Mouse (Mus musculus): ENCODE data around the gene Crispld2.

Crispld2 gene

DNA sequence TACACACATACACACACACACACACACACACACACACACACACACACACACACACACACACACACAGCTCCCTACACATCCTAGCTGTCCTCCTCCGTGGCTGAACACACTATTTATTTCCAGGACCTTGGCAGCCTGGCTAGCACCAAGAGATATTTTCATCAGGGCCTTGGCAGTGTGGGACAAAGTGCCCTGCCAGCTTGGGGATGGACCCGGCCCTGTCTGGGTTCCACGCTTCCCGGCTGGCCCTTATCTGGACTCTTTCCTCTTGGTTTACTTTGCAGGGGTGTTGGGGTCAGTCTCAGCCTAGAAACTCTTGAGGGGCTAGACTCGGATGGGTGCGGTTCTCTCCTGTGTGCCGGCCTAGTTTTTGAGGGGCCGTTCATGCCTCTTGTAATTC is 8.2 kb downstream of the Crispld2 start:
- DNase-seq (ENCODE audit: extremely low spot score), result no peak

DNA sequence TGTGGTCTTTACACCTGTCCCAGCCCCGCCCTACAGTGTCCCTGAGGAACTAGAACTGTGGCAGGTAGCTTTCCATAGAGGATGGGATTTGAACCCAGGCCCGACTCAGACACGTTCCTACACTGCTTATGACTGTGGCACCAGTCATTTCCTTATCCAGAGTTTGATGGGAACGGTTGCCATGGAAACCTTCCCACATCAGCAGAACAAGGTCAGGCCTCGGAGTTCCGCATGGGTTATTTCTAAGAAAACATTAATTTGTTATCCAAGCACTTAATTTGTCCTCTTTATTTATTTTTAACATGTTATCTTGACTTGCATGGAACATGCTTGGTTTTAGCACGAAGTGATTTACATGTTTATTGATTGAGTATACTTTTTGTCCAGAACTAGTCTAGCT is 9.5 kb downstream of the Crispld2 start:
- DNase-seq (ENCODE audit: extremely low spot score), result no peak

DNA sequence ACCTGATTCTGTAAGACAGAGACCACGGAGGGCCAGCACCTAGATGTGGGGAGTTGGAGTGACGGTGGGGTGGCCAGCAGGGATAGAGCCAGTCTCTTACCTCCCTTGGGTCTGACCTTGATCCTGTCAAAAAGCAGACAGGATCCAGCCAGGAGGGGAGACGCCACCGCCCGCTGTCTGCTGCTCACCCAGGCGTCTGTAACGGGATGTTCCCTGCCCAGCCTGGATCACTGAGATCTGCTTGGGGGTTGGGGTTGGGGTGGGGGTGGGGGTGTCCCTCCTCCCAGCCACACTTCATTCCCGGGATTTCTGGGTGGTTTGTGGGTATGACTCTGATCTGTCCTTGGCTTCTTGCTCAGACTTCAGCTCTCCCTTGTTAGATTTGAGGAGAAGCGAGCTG is 10.1 kb downstream of the Crispld2 start:
- DNase-seq (ENCODE audit: extremely low spot score), result no peak

DNA sequence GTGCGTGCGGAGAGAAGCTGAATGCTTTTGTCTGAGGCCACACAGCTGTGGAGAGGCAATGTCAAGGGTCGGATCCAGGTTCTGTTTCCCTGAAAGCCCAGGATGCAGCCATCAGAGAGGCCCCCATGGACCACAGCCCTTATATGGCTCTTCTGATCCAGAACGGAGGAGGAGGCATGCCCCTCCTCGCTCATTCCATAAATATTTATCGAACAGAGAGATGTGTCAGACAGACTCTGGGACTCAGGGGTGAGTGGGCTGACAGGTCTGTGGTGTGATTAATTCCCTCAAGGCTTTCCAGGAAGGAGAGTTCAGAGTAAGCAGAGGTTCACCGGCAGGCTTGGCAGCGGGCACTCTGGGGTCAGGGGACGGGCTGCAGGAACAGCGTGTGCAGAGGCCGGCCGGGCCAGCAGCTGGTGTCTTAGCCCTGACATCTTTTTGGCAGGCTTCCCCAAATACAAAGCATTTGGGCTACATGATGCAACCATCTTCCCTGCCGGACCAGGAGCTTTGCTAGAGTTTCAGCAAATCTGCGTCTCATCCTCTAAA is 12.0 kb downstream of the Crispld2 start:
- DNase-seq (ENCODE audit: extremely low spot score), result peak; percentile 45

DNA sequence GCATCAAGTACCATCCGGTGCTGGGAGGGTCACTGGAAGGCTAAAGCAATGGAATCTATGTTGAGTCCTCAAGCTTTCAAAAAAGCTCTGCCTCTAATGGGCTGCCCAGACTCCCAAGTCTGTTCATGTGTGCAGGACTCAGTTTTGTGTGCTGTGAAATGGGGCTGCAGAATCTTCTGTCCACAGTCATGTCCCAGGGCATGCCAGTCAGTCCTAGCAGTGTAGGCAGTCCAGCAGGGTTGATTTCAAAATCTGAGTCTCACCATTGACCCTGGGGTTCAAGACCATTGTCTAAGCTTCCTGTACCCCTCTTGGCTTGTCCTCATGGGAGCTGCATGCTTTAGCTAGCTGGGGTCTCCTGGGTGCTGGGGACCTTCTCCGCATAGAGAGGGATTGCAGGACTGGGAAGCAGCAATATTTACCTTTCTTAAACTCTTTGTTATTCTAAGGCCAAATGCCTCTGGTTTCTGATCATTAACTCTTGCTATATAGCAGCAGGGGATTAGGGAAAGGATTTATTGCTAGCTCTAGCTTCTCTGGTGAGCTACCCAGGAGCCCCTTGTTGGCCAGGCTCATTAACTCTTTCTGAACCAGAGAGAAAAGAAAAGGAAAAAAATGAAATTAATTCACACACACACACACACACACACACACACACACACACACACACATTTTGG is 12.6 kb downstream of the Crispld2 start:
- no peak for DNase-seq (ENCODE audit: extremely low spot score)

DNA sequence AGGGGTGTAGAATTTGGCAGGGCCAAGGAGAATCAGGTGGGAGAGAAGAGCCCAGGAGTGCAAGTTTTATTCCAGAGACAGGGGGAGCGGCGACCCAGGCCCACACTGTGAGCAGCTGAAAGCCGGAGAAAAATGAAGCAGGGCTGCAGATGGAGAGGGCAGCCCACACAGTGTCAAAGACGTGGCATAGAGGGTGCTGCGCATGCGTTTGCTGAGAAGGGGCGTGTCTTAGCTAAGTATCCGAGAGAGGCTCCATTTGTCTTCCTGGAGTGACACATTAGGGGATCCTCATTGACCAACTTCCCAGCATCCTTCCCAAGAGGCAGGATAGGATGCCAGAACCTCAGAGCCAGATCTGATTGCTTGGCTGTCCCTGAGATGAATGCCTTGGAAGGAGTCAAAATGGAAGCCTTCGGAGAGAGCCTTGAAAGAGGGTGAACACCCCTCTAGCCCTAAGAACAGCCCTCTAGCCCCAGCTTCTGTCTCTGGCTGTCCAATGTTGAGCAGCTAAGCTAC is 14.5 kb downstream of the Crispld2 start:
- no peak for DNase-seq (ENCODE audit: extremely low spot score)

DNA sequence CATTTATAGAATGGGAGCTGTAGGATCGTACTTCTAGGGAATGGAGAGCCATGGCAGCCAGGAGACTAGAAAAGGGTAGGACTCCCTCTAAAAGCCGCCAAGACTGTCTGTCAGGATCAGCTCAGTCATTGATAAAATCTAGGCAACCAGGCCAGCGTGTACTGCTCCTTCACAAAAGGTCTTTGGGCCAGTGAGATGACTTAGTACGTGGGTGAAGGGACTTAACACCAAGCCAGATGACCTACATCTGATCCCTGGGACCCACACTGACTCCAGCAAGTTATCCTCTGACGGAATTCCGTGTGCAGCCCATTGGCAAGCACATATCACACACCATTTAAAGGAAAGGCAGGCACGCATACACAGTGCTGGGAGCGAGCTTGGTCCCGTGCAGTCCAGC is 14.9 kb downstream of the Crispld2 start:
- DNase-seq (ENCODE audit: extremely low spot score), result no peak

DNA sequence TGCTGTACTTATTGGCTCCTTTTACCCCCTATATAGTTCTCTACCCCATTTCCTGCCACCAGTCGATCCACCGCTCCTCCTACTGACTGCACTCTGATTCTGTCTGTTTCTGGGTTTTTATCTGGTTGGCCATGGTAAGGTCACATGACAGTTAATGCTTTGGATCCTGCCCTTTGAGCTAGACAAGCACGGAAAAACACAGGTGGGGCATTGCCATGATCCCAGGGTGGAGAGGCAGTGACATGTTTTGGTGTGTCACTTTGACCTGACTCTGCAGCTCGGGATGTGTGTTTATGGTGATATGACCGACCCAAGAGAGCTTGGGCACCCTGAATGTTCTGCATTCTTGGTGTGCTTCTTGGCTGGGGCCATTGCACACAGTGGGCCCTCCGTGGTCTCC is 17.0 kb downstream of the Crispld2 start:
- DNase-seq (ENCODE audit: extremely low spot score), result no peak

DNA sequence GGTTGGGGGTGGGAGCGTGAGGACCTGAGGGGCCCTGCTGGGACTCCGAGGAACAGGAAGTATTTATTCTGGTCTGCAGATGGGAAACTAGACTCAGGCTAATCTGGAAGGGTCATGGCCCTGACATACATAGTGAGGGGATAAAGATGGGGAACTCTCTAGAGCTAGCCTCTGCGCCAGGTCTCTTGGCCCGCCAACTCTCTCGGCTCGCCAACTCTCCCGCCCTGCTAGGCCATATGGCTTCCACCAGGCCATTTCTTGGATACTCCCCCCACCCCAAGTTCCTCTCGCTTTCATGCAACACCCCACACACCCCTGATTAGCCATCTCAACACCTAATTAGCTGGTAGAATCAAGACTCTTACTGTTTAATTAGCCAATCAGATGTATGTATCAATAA is 20.3 kb downstream of the Crispld2 start:
- no peak for DNase-seq (ENCODE audit: extremely low spot score)

DNA sequence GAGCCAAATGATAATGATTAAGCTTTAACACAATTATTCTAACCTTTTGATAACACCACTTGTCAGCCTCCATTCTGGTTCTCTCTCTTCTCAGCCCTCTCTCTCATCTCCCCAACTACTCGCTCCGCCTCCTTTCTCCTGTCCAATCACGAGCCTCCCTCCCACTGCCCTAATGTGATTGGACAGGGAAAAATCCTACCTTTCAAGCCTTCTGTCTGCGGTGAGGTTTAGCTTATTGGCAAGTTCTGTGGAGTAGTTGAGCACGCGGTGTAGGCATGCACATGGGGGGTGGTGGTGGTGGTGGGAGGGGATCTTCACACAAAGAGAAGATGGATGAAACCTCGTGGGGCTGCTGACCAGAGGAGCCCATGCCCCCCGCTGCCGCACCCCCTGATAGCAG is 20.7 kb downstream of the Crispld2 start:
- DNase-seq (ENCODE audit: extremely low spot score), result peak; percentile 49

DNA sequence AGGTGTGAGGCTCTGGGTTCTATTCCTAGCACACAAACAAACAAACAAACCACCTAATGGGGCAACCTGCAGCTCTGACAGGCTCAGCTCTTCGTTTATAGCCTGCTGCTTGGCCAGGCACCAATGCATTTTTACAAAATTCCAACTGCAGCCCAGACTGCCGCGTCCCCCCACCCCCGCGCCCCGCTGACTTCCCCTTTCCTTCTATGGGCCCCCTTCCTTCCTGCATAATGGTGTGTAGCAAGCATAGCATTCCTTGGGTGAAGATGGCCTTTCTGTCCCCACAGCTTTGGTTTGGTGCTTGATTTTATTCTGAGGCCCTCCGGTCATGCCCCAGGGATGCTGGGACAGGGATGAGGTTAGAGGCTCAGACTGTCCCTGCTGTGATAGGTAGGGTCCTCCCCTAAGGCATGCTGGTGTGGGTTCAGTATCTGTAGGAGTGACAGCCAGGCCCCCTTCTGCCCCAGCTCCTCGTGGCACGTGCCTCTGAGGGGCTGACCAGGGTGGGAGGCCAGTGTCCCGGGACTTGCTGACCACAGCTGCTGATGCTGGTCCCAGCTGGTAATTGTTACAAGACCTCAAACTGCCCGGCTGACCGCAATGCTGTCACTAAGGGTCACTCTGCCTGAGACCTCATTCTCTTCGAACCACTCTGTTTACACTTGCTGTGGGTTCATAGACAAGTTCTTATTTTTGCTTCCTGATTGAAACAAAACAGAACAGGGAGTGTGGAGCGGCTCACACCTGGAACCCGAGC is 22.2 kb downstream of the Crispld2 start:
- DNase-seq (ENCODE audit: extremely low spot score), result no peak

DNA sequence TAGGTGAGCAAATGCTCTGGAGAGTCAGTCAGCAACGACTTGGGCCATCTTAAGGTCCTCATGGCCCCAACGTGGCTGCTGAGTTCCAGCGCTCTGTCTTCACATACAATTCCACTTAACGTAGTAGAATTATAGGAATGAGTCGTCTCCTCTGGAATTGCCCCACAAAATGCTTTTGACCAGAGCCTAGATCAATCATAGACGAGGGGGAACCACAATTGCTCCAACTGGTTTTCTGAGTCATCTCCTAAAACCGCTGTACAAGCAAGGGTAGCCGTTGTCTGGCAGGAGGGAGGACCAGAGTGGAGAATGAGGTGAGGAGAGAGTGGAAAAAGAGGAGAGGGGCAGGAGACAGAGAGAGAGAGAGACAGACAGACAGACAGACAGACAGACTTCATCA is 23.7 kb downstream of the Crispld2 start:
- no peak for DNase-seq (ENCODE audit: extremely low spot score)

DNA sequence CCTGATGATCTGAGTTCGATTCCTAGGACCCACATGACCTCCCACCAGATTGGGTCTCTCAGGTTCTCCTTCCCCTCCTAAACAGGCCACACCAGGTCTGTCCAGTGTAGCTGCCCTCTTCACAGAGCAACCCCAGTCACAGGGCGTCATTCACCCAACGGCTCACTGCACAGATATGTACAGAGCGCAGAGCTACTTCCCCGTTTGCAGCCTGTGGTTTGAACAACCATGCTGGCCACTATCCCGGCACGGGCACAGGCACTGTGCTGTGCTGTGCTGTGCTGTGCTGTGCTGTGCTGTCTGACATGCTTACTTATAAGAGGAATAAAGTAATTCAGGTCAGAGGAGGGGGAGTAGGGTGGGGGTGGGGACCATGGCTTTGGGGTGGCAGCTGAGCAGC is 24.2 kb downstream of the Crispld2 start:
- no peak for DNase-seq (ENCODE audit: extremely low spot score)

DNA sequence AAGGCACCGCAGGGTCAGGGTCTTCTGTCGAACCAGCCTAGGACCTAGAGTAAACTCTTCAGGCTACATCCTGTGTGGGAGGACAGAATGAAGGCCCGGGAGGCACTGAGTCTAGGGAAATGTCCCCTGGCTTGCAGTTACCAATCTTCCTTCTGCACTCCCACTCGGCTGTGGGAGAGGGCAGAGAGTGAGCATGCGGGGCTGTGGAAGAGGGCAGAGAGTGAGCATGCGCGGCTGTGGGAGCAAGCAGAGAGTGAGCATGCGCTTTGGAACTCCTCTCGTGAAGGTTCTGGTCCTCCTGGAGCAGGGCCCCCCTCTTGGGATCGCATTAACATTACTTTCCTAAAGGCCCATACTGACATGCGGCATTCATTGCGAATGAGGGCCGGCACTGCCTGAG is 25.1 kb downstream of the Crispld2 start:
- no peak for DNase-seq (ENCODE audit: extremely low spot score)

DNA sequence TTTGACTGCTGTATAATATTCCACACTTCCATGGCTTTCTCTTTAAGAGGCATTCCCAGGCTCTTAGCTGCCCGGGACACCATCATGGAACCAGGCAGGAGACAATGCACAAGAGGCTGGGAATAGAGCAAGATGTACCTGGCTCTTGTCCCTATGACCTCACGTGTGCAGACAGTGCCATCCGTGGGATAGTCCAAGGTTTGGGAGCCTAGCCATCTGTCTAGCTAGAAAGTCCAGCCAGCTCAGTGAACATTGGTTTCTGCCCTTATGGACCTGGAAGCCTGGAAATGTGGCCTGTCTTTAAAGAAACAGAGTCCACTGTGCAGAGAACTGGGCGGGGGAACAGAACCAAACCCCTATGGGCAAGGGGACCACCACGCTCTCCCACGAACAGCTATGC is 25.5 kb downstream of the Crispld2 start:
- DNase-seq (ENCODE audit: extremely low spot score), result no peak

DNA sequence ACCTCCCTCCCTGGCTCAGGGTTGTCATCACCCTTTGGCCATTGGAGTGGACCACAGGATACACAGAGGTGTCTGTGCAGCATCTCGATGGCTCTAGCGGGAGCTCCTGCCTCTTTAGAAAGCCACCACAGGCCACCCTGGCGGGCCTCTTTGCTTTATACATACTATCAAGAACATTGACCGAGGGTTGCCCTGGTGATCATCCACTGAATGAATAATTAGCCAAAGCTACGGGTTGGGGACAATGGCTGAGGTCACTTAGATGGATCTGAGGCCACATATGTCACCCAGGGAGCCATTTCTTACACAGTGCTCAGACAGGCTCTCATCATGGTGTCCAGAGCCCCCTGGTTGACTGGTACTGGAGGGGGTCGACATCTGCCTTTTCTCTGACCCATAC is 26.1 kb downstream of the Crispld2 start:
- DNase-seq (ENCODE audit: extremely low spot score), result no peak

DNA sequence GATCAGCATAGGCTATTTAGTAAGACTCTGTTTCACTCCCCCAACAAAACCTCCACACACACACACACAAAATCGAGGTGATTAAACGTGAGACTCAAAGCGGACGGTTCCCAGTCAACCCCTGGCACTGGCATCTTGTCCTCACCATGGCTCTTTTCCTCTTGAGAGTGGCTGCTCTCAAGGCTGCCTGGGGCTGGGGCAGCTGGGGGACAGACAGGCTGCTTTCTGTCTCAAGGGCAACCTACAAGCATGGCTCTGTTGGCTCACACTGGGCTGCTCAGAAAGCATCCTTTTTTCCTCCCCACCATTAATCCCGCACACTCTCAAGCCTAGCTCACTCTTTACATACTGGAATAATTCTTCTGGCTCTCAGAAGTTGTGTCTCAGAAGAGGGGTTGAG is 27.1 kb downstream of the Crispld2 start:
- no peak for DNase-seq (ENCODE audit: extremely low spot score)

DNA sequence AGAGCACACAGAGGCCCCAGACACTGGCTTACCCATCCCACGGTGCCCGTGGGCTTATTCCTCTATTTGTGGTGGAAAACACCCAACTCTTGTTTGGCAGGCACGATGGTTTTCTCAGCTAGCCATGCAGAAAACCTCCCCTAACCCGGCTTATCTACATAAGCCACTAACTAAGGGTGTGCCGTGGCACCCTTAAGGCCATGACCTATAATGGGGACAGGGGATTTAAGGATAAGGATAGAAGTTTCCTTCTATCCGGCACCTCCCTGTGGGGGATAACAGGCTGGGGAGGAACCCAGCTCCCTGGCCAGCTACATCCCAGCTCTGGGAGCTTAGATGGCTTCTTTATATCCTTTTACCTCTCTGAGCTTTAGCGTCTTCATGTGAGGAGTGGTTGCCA is 28.1 kb downstream of the Crispld2 start:
- no peak for DNase-seq (ENCODE audit: extremely low spot score)

DNA sequence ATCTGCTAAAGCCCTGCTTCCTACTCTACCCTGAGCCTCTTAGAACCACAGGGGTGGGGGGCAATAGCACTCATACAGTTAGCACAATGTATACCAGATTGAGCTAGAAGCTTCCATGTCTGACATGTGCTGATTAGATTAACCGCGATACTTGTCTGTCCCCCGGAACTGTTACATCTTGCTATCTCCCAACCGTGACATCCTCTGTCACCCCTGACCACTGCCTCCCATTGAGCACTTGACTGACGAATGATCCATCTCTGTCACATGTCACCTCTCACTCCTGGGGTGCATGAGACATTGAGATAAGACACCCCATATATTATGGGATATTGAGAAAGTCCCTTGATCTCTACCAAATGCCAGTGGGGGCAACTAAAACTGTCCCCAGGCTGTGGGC is 34.0 kb downstream of the Crispld2 start:
- DNase-seq (ENCODE audit: extremely low spot score), result no peak

DNA sequence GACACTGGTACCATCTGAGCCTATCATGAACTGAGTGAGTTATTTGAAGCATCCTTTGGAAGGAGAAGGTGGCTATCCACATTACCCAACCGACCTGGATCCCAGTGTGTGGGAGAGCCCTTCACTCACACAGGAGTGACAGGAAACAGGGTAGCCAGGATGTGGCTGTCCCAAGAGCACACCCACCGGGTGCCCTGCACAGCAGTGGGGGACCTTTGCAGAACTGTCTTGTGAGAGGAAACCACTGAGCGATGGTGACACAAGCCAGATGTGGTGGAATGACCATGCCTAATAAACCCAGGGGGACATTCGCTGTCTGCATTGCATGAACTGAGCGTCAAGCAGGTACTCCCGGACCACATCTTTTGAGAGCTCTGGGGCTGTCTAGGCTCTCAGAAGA is 34.8 kb downstream of the Crispld2 start:
- no peak for DNase-seq (ENCODE audit: extremely low spot score)

DNA sequence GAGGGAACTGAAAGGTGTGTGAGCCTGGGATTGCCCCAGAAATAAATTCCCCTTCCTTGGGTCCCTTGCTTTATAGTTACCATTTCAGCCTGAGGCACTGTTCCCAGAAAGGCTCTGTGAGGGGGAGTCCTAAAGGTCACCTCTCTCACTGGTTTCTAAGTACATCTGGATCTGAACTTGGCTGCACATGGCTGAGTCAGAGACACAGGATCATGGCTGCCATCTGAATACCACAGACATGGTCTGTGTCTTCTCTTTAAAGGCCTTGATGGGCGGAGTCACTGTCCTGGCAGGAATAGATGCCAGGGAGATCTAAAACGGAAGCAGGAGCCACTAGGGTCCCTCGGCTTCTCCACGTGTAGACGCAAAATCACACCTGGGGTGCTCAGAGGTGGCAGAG is 38.2 kb downstream of the Crispld2 start:
- DNase-seq (ENCODE audit: extremely low spot score), result no peak

DNA sequence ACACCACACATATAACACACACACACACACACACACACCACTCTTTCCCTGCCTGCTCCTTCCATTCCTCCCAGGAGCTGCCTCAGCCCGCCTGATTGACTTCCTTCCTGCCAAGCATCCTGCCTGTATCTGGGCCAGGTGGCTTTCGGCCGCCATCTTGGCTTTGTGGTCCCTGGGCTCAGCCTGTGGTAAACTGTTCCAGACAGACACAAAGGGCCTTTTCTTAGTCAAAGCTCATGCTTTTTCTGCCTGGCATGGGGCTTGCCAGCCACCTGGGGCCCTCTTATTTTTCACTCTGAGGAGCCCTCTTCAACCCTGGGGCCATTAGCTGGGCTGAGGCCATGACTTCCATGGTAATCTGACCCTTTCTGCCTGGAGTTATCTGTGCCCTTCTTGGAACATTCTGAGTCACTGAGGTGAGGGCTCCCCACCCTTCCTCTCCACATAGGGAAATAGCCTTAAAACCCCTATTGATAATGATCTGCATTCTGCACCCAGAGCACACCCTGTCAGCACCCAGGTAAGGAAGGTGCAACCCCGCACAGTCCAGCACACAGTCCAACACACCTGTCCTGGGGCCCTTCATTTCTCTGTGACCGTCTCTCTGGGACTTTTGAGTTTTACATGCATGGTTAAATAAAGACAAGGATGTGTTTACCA is 40.4 kb downstream of the Crispld2 start:
- no peak for DNase-seq (ENCODE audit: extremely low spot score)

DNA sequence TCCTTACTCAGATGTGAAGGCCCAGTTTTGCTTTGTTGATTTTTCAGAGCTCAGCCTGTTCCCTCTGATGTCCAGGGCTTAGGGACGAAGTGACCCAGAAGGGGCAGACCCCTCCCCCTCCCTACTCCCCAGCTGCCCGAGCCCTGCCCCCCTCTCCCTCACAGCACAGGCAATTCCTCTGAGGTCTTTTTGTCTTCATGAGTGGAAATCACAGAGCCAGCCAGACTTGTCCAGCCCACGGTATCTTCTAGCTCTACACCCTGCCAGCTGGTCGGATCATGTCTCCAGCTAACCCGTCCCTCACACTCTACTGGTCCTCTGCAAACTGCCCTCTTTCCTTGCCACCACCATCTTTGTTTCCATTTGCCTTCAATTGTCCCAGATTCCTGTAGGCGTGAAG is 42.2 kb downstream of the Crispld2 start:
- peak; percentile 59 for DNase-seq (ENCODE audit: extremely low spot score)
